Mouse (Mus musculus): Measurements from ENCODE around the gene Hibadh.

The Hibadh gene

GRCm38 (mm10) chr6:52501479-52501878, 138.7 kb downstream of the Hibadh start:
- no peak for DNase-seq (ENCODE audit: low spot score)

All from layer of hippocampus, adult 11-12 months (tissue).